Mouse (Mus musculus) heart, postnatal 36 days (tissue): Measurements from ENCODE around the gene Nrp1. TPM values are rescaled to one million over a fixed set of nuclear protein-coding genes. Genes with fewer than 3 reads are reported as not detected.

Source experiments
- DNase-seq, 2 experiments: peaks; one replicate each; pipeline ENCODE4 v3.0.0; 2021 to 2022
- intact Hi-C: fragments of 180-260 bp; cut with DNase I; formaldehyde crosslinking; loops from one replicate; pipeline ENCODE4 v1.15.1; 2025
- total RNA-seq, 2 experiments: library from RNA; stranded (reverse); gene quantifications; 2 replicates each; pipeline ENCODE4 v1.2.3; 2021

Gene Nrp1
- total RNA-seq, 2 experiments from 2014 or later, result 100 to 116 TPM

DNA sequence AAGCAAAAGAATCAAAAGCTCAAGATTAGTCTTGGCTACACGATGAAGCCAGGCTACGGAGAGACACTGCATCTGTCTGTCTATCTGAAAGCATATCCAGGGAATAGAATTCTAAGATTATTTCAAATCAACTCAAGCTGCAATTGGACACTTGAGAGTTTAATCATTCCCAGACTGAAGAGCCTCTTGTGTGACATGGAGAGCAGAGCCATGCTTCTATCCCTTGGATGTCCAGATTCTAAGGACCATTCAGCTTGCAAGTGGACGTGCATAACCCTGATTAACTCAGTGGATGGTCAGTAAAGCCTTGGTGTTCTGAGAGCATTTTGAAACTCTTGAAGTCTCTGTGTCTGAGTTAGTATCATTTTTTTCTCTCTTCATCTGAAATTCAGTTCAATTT, 95.6 kb downstream of the Nrp1 start:
- no peak for DNase-seq
- intact Hi-C loops, result loop anchor here (5.0 kb wide), 1 partner anchor 33 kb away; no protein-coding TSS in a partner anchor

DNA sequence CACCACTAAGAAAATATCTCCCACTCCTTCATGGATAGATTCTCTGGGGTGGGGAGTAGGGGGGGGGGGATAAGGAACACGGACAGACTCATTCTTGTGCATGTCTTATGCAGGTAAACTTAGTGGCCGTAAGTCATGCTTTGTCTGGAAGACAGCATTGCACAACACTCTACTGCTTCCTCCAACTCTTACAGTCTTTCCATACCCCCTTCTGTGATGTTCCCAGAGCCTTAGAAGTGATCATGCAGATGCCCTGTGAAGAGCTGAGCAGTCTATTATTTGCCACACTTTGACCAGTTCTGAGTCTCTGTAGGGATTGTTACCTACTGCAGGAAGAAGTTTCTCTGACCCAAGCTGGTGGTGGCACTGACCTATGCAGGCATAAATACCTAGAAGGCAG, 98.9 kb downstream of the Nrp1 start:
- no peak for DNase-seq
- intact Hi-C loops, result no loop called here

DNA sequence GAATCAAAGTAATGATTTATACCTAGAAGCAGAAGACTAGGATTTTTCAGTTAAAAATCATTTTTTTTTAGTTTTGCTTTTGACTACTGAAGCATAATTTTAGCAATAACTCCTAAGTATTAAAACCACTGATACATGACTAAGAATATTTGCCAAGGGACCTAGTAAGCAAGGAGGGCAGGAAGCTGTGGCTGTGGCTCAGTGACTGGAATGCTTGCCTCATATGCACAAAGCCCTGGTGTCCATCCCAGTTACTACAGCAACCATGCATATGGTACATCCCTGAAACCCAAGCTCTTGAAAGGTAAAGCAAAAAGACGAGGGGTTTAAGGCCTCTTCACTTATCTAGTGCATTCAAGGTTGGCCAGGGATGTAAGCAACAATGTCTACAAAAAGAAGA, 101.3 kb downstream of the Nrp1 start:
- no peak for DNase-seq
- intact Hi-C loops, result no loop called here

DNA sequence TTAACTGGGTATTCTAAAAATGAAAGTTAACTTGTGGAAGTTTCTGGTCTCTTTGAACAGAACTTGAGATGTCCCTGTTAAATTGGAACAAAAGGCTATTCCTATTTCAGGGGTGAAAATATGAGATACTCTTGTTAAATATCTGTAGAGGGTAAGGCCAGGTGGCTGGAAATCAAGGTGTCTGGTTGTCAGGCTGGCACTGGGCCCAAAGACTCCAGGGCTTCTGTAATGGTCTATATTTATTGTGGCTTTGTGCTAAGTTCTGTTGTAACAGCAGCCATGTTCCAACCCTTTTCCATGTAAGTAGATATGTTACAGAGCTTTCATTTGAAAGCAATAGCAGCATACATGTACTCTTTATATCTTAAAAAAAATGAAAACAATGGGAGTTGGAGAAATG, 103.3 kb downstream of the Nrp1 start:
- no peak for DNase-seq
- intact Hi-C loops, result no loop called here

DNA sequence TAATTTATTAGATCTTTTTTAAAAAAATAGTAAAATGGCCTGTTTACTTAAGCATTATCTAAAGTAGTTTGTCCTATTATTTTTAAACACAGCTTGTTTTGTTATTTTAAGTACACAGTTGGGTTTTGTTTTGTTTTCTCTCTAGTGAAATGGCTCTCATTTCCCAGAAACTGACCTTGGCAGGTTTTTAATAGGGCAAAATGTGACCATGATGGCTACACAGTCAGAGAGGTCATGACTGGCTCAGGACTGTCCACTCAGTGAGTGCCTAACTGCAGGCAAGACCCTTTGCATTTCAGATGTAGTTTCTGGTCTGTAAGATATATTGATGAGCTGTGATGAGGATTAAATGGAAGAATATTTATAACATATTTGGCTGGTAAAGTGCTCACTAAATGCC, 104.8 kb downstream of the Nrp1 start:
- intact Hi-C loops, result no loop called here
- no peak for DNase-seq

DNA sequence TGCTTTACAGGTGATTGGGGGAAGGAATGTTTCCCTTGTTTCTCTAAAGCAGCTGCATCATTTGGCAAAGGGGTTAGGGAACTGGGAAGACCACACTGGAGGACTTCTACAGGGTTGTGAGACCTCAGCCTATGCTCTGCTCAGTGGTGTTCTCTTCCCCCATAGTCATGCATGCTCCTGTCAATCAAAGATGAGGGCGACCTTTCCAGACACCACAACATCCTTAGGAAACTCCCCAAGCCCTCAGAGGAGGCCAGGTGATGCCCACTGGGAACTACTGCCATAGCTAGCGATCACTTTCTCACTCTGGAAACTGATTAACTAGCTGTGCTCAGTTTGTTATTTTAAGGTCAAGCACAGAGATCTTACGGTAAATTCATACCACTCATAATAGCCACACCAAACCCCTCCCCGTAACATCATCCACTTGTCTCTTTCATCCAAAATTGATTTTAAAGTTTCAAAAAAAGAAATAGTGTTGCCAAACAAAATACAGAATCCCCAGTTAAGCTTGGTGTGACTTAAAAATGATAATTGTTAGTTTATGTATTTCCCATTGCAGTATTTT, 105.7 kb downstream of the Nrp1 start:
- no peak for DNase-seq
- intact Hi-C loops, result no loop called here

DNA sequence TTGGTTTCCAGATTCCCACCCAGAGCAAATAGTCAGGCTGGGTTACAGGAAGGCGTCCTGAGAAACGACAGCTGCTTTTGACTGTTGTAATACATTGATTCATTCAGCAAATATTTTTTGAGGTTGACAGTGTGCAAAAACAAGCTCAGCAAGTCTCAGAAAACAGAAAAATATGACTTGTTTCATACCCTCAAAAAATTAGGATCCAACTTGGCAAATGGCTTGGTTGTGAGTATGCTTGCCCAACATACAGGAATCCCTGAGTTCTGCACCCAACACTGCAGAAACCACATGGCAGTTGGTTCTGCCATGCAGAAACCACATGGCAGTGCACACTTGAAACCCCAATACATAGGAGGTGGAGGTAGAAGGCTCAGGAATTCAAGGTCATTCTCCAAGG, 107.1 kb downstream of the Nrp1 start:
- no peak for DNase-seq
- intact Hi-C loops, result no loop called here

DNA sequence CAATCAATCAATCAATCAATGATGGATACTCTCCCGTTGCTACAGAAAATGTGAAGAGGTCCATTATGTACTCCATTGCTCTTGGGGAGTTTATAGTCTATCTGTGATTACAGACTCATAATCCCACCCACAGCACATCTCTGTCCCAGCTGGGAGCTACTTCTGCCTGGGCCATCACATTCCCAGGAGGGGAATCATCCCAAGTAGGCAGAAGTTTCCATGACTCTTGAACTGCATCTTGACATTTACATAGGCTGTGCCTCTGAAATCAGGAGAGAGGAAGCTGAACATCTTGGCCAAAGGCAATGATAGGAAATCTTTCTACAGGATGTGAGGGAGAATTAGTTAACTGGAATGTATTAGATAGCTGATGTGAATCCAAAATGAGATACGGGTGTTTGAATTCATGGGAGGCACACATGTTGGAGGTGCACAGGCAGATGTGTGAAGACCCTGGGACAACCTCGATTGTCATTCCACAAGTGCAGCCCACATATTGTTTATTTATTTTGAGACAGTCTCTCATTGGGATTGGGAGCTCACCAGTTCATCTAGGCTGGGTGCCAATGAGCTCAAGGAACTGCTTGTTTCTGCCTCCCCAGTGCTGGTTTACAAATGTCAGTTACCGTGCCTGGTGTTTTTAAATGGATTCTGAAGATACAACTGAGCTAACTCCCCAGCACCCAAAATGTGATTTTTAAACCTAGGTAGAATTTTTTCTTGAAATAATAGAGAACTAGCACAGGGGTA, 108.5 kb downstream of the Nrp1 start:
- intact Hi-C loops, result no loop called here
- no peak for DNase-seq

DNA sequence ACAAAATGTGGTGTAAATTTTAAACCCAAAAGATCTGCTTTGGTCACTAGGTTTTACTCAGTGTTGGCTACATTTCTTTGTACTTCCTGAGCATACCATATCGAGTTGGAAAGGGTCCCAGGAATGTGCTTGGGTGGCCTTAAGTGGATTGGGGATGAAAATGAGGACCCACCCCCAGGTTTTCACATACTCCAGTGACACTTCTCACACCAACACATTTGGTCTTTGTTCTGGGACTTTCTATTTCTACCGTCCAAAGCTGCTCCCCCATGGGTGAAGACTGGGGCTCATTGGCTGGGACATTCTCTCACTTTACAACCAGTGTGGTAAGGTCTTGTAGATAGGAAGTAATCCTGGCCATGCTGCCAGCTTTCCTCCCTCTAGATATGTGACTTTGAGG, 111.7 kb downstream of the Nrp1 start:
- no peak for DNase-seq
- intact Hi-C loops, result no loop called here

DNA sequence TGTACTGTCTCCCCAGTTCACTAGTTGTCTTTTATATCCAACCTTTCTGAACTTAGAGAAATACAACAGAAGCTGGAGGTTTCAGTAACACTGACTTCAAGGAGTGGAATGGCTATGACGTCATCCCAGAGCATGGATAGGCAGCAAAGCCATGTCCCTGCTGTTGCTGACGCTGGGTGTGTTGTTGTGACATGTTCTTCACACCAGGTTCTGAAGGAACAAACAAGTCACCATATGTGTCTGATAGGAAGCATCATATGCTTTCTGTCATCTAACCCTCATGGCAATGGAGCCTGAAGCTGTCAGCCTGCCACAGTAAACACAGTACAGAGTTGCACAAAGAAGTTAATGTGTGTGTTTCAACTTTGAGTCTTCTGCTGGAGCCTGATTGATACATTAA, 112.8 kb downstream of the Nrp1 start:
- DNase-seq, result no peak
- intact Hi-C loops, result no loop called here

DNA sequence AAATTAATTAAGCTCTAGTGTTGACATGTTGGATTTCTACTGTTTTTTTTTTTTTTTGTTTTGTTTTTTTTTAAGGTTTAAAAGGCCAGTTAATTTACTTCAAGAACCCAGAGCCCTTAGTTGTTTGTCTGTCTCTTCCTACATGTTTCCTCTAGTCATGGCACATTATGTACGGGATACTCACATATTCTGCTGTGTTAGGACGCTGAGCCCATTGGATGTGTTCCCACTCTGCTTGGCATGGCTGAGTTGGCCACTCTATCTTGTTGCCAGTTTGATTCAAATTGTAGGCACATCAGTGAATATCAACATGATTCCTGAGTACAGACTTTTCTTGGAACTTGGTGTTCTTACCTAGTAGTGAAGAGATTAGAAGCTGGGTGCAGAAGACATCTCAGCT, 114.5 kb downstream of the Nrp1 start:
- intact Hi-C loops, result no loop called here
- no peak for DNase-seq

DNA sequence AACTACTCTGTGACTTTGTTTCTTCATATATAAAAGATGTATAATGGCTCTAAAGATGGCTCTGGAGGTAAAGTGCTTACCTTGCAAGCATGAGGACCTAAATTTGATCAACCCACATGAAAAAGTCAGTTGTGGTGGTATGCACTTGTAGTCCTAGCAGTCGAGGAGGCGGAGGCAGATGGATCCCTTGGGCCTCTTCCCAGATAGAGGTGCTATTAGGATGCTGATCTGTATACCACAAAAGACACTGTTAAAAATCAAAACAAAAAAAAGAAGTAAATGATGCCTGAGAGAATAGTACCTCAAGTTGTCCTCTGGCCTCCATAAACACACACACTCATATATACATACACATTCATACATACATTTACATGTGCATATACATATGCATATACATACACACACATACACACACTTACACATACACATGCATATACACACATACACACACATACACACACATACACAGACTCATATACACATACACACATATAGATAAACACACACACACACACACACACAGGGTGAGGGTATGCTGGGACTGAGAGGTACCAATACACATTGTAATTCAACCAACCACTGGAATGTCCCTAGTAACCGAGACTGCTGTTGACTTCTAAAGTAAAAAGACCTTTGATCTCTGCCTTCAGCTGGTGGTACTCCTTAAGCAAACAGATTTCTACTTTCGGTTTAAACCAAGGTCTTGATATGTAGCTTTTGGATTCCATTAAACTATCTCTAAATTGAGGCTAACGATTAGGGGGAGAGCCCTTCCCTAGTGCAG, 115.2 kb downstream of the Nrp1 start:
- intact Hi-C loops, result no loop called here
- no peak for DNase-seq

DNA sequence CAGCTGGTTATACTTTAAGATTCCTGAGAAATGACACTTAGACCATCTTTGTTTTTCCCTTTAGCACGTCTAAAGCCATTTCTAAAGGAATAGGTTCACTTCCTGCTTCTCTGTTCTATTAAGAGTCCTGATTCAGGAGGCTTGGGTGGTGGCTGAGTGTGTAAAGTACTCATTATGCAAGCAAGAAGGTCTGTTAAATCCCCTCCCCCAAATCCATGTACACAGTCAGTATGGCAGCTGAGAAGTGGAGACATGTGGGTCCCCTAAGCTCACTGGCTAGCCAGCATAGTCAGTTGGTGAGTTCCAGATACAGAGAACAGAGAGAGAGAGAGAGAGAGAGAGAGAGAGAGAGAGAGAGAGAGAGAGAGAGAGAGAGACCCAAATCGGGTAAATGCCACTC, 116.2 kb downstream of the Nrp1 start:
- intact Hi-C loops, result no loop called here
- no peak for DNase-seq

DNA sequence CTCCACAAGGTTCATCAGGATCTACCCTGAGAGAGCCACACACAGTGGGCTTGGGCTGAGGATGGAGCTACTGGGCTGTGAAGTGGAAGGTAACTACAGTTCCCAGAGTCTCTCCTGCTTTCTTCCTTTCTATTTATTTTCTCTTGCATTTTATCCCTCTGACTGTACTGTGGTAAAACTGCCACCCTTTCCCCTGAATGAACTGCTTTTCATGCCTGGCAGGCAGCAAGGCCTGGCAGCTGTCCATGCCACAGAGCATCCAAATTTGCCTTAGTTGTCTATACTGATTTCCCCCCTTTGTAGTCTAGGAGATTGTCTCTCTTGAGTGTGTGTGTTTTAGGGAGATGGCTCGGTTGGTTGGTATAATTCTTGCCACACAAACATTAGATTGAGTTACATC, 117.8 kb downstream of the Nrp1 start:
- intact Hi-C loops, result no loop called here
- no peak for DNase-seq

DNA sequence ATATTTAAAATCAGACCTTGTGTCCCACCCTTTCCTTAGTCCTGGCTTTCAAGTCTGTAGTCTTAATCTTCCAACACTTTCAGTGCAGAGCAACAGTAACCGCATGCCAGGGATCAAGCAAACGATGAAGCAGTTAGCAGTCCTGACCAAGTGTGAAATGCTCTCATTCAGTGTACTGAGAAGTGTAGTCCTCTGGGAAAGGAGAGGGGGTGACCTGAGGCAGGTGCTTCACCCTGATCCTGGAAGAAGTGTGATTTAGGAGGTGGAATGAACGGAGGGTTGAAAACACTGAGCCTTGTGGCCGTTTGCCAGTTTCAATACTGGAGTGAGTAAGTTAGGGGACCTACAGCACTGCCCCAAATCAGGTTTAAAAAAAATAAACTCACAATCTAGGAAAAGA, 119.6 kb downstream of the Nrp1 start:
- DNase-seq, result no peak
- intact Hi-C loops, result no loop called here

DNA sequence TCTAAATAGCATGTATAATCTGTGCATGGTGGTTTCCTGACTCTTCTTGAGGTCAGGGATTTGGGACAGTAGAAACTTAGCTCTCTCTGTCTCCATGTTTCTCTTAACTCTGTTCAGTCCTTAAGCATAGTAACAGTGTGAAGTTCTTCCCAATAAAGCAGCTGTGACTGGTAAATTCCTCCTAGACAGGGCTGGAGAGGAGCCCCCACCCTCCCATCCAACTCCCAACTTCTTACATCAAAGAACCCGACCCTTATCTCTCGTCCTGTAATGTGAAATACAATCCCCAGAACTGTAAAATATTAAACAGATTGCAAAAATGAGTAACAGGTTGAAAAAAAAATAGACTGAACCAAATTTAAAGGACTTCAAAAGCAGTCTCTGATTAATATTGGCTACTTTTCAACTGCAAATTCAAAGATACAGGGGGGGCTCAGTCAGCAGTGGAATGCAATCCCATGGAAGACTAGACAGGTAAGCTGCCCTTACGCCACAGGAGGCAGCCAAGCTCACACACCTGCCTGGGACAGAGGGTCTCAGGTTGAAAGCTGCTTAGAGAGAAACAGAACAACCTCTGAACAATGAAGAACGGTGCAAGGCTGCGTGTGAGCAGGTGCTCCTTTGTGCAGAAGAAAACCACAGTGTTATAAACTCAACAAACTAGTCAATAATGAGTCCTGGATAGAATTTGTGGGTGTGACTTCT, 121.1 kb downstream of the Nrp1 start:
- DNase-seq, result no peak

DNA sequence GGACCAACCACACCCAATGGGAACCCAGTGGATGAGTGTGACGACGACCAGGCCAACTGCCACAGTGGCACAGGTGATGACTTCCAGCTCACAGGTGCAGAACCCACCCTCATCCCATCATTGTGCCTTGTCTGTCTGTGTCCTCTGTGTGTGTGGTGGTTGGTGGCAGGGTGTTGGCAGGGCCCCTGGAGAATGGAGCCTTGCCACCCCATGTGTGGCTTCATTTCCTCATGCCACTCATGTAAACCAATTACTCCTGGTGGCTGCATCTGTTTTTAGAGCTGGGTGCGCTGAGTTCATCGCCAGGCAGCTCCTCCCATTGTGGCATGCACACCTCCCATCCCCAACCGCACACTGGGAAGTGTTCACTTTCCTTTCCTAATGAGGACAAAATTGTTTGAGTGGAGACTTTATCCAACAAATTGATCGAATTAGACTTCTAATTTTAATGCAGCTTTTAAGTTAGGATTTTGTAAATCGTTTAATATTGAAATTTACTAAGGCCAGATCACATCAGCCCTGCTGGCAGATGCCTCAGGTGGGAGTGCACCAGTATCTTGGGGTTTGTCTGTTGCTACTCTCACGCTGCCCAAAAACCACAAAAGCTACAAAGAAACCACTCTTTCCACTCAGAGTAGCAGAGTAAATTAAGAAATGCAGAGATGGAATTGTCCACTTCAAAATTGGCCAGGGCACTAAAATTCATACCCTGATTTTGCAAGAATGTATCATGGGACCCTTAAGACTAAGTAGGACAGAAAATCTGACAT, 122.7 kb downstream of the Nrp1 start:
- no peak for DNase-seq
- intact Hi-C loops, result no loop called here

More for the DNA sequence above, 121.1 kb downstream of the Nrp1 start:
- intact Hi-C loops, result no loop called here

DNA sequence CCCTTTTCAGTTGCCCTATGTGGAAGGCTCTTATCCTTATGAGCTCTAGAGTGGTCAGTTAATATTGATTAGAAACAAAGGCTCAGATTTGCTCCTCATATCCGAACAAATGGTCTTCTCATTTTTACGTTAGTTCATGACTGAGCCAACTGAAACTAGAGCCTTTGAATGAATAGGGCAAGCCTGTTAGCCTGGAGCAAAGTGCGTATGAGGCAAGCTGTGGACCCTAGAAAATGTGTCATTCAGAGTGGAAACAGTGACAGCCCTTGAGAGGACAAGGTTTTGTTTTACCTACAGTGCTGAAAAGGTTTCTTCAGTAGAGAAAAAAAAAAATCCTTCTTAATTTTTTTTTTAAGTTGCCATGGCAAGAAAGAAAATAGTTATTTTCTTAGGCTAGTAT, 124.9 kb downstream of the Nrp1 start:
- intact Hi-C loops, result no loop called here
- no peak for DNase-seq

DNA sequence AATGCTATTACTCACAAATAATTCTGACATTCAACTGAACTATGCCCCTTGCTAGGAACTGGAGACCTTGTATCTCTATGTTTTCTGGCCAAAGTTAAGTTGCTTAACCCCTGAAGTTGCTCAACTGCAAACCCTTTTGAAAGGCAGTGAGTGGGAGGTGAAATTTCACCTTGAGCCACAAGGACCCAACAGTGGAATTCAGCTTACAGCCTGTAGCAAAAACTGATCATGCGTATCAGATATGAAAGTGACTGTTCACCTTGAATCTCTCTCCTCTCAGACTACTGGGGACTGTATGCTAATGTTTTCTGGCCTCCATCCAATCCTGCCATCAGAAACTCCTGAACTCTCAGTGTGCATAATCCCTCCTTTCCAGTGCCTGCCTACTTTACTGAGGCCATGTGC, 126.3 kb downstream of the Nrp1 start:
- DNase-seq, result no peak
- intact Hi-C loops, result loop anchor here (5.0 kb wide), 2 partner anchors 32 to 1152 kb away; no protein-coding TSS in a partner anchor

DNA sequence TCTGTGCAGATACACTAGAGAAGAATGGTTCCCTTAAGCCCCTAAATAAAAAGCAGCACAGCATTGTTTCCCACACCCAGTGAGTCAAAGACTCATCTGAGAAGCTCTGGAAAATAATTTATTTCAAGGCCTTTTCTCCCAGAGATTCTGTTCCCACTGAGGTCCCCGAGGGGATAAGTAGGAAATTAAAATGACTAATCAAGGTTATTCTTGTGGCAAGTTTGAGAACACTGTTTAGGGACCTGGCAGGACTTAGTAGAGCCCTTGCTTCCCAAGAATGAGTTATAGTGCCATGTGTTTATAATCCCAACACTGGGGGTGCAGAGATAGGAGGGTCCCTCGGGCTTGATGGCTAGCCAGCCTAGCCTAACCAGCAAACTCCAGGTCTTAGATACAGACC, 127.6 kb downstream of the Nrp1 start:
- intact Hi-C loops, result loop anchor here (5.0 kb wide), 2 partner anchors 34 to 1154 kb away; no protein-coding TSS in a partner anchor
- DNase-seq, result no peak
